Mouse (Mus musculus) MEL (cell line): Measurements from ENCODE around the gene Mpeg1.

Experiments
- CTCF ChIP-seq, 3 experiments: IDR thresholded peaks in 2 of 3; conservative IDR thresholded peaks in 1 of 3; 2 replicates each; pipeline ENCODE4 v1.5.1; 2011 to 2012; ENCODE audit warnings: low read length in 3 of 3, low read depth in 2 of 3, mild to moderate bottlenecking in 2 of 3, improper control_type of control experiment in 1 of 3, inconsistent platforms in 1 of 3, mixed read lengths in 1 of 3, moderate library complexity in 1 of 3; ENCODE audit not compliant: control insufficient read depth in 1 of 3, insufficient read depth in 1 of 3, poor library complexity in 1 of 3, severe bottlenecking in 1 of 3
- EP300 ChIP-seq, 2 experiments: IDR thresholded peaks; 2 replicates each; pipeline ENCODE4 v1.6.1; 2011; ENCODE audit warnings: improper control_type of control experiment in 2 of 2, low read length in 2 of 2, low read depth in 1 of 2, mild to moderate bottlenecking in 1 of 2
- ETS1 ChIP-seq: IDR thresholded peaks from 2 replicates; pipeline ENCODE4 v1.6.1; 2012; ENCODE audit warnings: low read depth, mild to moderate bottlenecking, inconsistent platforms, low read length, improper control_type of control experiment, moderate library complexity
- GATA1 ChIP-seq: IDR thresholded peaks from 2 replicates; pipeline ENCODE4 v1.6.1; 2011; ENCODE audit warnings: low read depth, low read length, improper control_type of control experiment
- POLR2AphosphoS5 ChIP-seq: IDR thresholded peaks from 2 replicates; pipeline ENCODE4 v1.6.1; 2012; ENCODE audit warnings: low read depth, borderline replicate concordance, mild to moderate bottlenecking, inconsistent platforms, low read length, moderate library complexity, mixed read lengths
- SMC3 ChIP-seq: IDR thresholded peaks from 2 replicates; pipeline ENCODE4 v1.6.1; 2011; ENCODE audit warnings: low read depth, low read length, improper control_type of control experiment
- TAL1 ChIP-seq: IDR thresholded peaks from 2 replicates; pipeline ENCODE4 v1.6.1; 2012; ENCODE audit warnings: mild to moderate bottlenecking, inconsistent platforms, low read length, moderate library complexity, mixed read lengths

- TF ChIP-seq CTCF (IDR thresholded peaks at IDR 0.05 in 2 of 3, conservative IDR thresholded peaks at IDR 0.05 in 1 of 3; ENCODE audit: control insufficient read depth in 1 of 3, insufficient read depth in 1 of 3, low read depth in 2 of 3, low read length in 3 of 3, poor library complexity in 1 of 3, severe bottlenecking in 1 of 3): no peak
- no peak for TF ChIP-seq ETS1
- TF ChIP-seq POLR2AphosphoS5: no peak
- no peak for TF ChIP-seq GATA1
- no peak for TF ChIP-seq EP300 (IDR thresholded peaks at IDR 0.05; ENCODE audit: low read depth in 1 of 2, low read length in 2 of 2)
- no peak for TF ChIP-seq TAL1
- no peak for TF ChIP-seq SMC3
Measured at GRCm38 (mm10) chr19:12498941-12499340, 38.4 kb downstream of the Mpeg1 start.
